Mouse (Mus musculus) limb, embryonic 14.5 days (tissue): ENCODE measurements around the gene P2ry14. TPM values are rescaled to one million over a fixed set of nuclear protein-coding genes. Genes with fewer than 3 reads are reported as not detected.

Experiments used
- ATAC-seq: fragments of 200-750 bp; cut with Nextera tagmentation; 2 replicates; pipeline ENCODE4 v1.8.0; 2017; ENCODE audit warnings: low read depth, moderate number of reproducible peaks, moderate TSS enrichment; ENCODE audit not compliant: low FRiP score
- DNase-seq: peaks from one replicate; pipeline ENCODE4 v3.0.0-alpha.2; 2015; ENCODE audit warnings: low spot score
- H3K27ac ChIP-seq: fragments of 300-500 bp; sonication (generic); replicated peaks from 2 replicates; pipeline ENCODE4 v1.5.1; 2014; ENCODE audit warnings: low read depth, mild to moderate bottlenecking, low read length, moderate library complexity, mixed read lengths
- H3K27me3 ChIP-seq: fragments of 300-500 bp; sonication (generic); 2 replicates; pipeline ENCODE4 v1.6.1; 2014; ENCODE audit warnings: low read length, mixed read lengths; ENCODE audit not compliant: control insufficient read depth, insufficient read depth
- H3K36me3 ChIP-seq: fragments of 300-500 bp; sonication (generic); 2 replicates; pipeline ENCODE4 v1.6.1; 2014; ENCODE audit warnings: mild to moderate bottlenecking, low read length, moderate library complexity, mixed read lengths; ENCODE audit not compliant: control insufficient read depth, insufficient read depth
- H3K4me1 ChIP-seq: fragments of 300-500 bp; sonication (generic); 2 replicates; pipeline ENCODE4 v1.6.1; 2014; ENCODE audit warnings: antibody characterized with exemption, low read length, mixed read lengths; ENCODE audit not compliant: control insufficient read depth, insufficient read depth
- H3K4me2 ChIP-seq: fragments of 300-500 bp; sonication (generic); replicated peaks from 2 replicates; pipeline ENCODE4 v1.6.1; 2014; ENCODE audit warnings: low read depth, mild to moderate bottlenecking, low read length, moderate library complexity; ENCODE audit not compliant: severe bottlenecking
- H3K4me3 ChIP-seq: fragments of 300-500 bp; sonication (generic); replicated peaks from 2 replicates; pipeline ENCODE4 v1.5.1; 2014; ENCODE audit warnings: low read length
- H3K9ac ChIP-seq: fragments of 300-500 bp; sonication (generic); 2 replicates; pipeline ENCODE4 v1.6.1; 2014; ENCODE audit warnings: mild to moderate bottlenecking, low read depth, low read length, moderate library complexity; ENCODE audit not compliant: severe bottlenecking
- H3K9me3 ChIP-seq: fragments of 300-500 bp; sonication (generic); 2 replicates; pipeline ENCODE4 v1.6.1; 2016; ENCODE audit warnings: low read length; ENCODE audit not compliant: control insufficient read depth
- POLR2A ChIP-seq: fragments of 200-500 bp; IDR thresholded peaks from 2 replicates; pipeline ENCODE4 v1.8.0; 2012; ENCODE audit warnings: inconsistent platforms, mild to moderate bottlenecking, moderate library complexity, borderline replicate concordance; ENCODE audit not compliant: insufficient read depth, insufficient read length; ENCODE audit errors: extremely low read depth
- WGBS: fragments of 180-500 bp; shearing (Covaris S2); extraction: QIAGEN DNeasy Blood & Tissue Kit; methylation state at CpG from one replicate; pipeline ENCODE4 v1.1.7; 2014; 5-methylcytosine and 5-hydroxymethylcytosine counted together
- polyA plus RNA-seq, 2 experiments: library from polyadenylated mRNA; depleted of rRNA in 1 of 2; stranded (reverse) in 1 of 2; unstranded in 1 of 2; fragments of >200 nt; fragmentation: Nextera tagmentation in 1 of 2; extraction: Ambion mirVana in 1 of 2; gene quantifications; 2 replicates each; pipeline versions ENCODE4 v1.2.1 to v1.2.3; 2012 to 2014

Gene P2ry14
- polyA plus RNA-seq, 2 experiments: 0.36 to 1.8 TPM

DNA sequence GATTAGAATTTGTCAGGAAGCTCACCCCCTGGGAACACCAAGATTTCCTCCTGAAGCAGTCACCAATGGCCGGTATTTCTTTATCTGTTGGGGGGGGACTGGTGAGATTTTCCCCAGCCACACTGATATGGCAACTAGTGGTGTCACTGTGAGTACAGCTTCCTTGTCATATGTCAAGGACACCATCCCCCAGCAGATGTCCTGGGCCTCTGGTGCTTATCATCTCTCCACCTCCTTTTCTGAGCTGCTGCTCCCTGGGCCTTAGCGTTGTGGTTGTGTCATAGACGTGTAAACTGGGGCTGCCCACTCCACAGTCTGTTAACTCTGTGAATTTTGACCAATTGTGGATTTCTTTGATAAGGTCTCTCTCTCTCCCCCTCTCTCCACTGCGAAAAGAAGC, 49.0 kb downstream of the P2ry14 start:
- no peak overlapping the region for H3K9ac ChIP-seq
- no peak overlapping the region for H3K27ac ChIP-seq
- no peak overlapping the region for H3K4me3 ChIP-seq
- no peak for TF ChIP-seq POLR2A
- no peak overlapping the region for H3K4me2 ChIP-seq
- no peaks in the 10 kb centered on the region for H3K27me3 ChIP-seq
- H3K9me3 ChIP-seq: no peaks in the 10 kb centered on the region
- 73% methylated on average over 4 of the region's 4 CpGs for WGBS
- ATAC-seq (no peak), DNase-seq (no peak)
- no peaks in the 10 kb centered on the region for H3K36me3 ChIP-seq
- no peaks in the 10 kb centered on the region for H3K4me1 ChIP-seq

GRCm38 (mm10) chr3:59102146-59102545, 51.3 kb downstream of the P2ry14 start:
- DNase-seq: no peak

GRCm38 (mm10) chr3:59101218-59101986, 52.0 kb downstream of the P2ry14 start, which contains the start of gene Gpr171:
Gpr171 (minus strand) TSS chr3:59101821.
- no peaks in the 10 kb centered on the region for H3K36me3 ChIP-seq
- H3K9me3 ChIP-seq: no peaks in the 10 kb centered on the region
- H3K4me2 ChIP-seq: no peak within 1 kb of the TSS
- H3K27ac ChIP-seq: no peak within 1 kb of the TSS
- WGBS: 65% methylated on average over 6 of the region's 6 CpGs
- no peak within 1 kb of the TSS for H3K9ac ChIP-seq
- no peaks in the 10 kb centered on the region for H3K27me3 ChIP-seq
- H3K4me1 ChIP-seq: no peaks in the 10 kb centered on the region
- ATAC-seq (no peak), DNase-seq (no peak)
- H3K4me3 ChIP-seq: no peak within 1 kb of the TSS
- TF ChIP-seq POLR2A: no peak

More at GRCm38 (mm10) chr3:59102146-59102545, 51.3 kb downstream of the P2ry14 start:
- Histone ChIP-seq H3K9me3 (no peaks in the 10 kb centered on the region), H3K4me3 (no peak overlapping the region), H3K36me3 (no peaks in the 10 kb centered on the region), H3K9ac (no peak overlapping the region), H3K4me2 (no peak overlapping the region), H3K4me1 (no peaks in the 10 kb centered on the region), H3K27me3 (no peaks in the 10 kb centered on the region), H3K27ac (no peak overlapping the region)
- 93% methylated on average over 2 of the region's 2 CpGs for WGBS
- no peak for TF ChIP-seq POLR2A
- ATAC-seq: no peak

DNA sequence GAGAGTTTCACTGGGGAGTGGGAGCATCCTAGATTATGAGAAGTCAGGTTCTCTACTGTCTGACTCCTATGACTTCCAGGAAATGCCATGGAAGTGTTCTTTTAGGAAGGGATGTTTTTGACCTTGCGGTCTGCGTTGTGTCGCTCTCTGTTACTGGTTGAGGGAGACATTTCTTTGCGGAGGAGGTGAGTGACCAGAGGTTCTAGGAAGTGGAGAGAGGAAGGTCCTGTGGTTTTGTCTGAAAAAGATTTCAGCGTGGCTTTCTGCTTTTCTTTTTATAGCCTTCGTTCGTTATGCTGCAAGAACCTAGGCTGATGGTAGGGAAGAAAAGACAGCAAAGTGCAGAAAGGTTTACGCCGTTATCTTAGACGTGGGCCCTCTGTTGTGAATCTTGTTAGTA, 54.9 kb downstream of the P2ry14 start:
- DNase-seq (no peak), ATAC-seq (no peak)
- no peaks in the 10 kb centered on the region for H3K4me1 ChIP-seq
- H3K9ac ChIP-seq: no peak overlapping the region
- H3K27me3 ChIP-seq: no peaks in the 10 kb centered on the region
- H3K4me3 ChIP-seq: no peak overlapping the region
- no peaks in the 10 kb centered on the region for H3K9me3 ChIP-seq
- WGBS: 78% methylated on average over 10 of the region's 10 CpGs
- H3K4me2 ChIP-seq: no peak overlapping the region
- no peak overlapping the region for H3K27ac ChIP-seq
- H3K36me3 ChIP-seq: no peaks in the 10 kb centered on the region
- no peak for TF ChIP-seq POLR2A

DNA sequence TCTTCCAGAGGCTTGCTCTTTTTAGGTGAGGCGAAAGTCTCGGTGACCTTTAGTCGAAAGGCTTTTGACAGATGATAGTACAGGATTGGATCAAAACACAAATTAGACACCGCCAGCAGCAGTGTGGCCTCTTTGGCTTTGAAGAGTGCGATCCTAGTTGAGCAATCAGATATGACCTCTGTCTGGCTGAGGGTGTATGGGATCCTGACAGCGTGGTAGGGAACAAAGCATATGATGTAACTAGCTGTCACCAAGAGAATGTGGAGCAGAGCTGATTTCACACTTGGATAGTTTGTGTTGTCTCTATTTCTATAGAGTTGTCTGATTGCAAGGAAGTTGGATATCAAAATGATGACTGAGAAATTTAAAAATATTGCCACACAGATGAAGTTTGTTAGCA, 56.0 kb downstream of the P2ry14 start:
- no peaks in the 10 kb centered on the region for H3K36me3 ChIP-seq
- DNase-seq: no peak
- H3K4me2 ChIP-seq: no peak overlapping the region
- WGBS: 73% methylated on average over 6 of the region's 6 CpGs
- no peak overlapping the region for H3K9ac ChIP-seq
- no peak overlapping the region for H3K27ac ChIP-seq
- no peaks in the 10 kb centered on the region for H3K4me1 ChIP-seq
- no peaks in the 10 kb centered on the region for H3K9me3 ChIP-seq
- no peak for ATAC-seq
- no peak overlapping the region for H3K4me3 ChIP-seq
- TF ChIP-seq POLR2A: no peak
- no peaks in the 10 kb centered on the region for H3K27me3 ChIP-seq
